Mouse (Mus musculus): ENCODE data around the gene Igsf21. TPM values are rescaled to one million over a fixed set of nuclear protein-coding genes. Genes with fewer than 3 reads are reported as not detected.

Igsf21 gene
- polyA plus RNA-seq, 1 experiment from 2014 or later = not detected

DNA sequence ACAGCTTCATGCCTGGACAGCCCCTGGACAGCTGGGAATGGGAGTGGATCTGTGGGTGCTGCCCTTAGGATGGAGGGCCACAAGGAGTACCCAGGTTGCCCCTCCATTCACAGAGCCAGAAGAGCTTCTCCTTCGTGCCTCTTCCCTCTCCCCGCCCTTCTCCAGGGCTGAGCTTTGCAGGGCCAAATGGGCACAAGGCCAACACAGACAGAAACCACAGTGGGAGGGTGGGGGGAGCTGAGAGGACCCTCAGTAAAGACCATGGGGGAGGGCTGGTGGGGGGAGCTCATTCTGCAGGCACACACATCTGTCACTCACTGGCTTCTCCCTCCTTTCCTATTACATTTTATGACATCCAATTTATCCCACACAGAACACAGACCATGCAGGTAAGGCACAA, 151.7 kb downstream of the Igsf21 start:
- Histone ChIP-seq H3K27me3 (ENCODE audit: insufficient read depth, low read length) (no peaks in the 10 kb centered on the region), H3K36me3 (replicated peaks; ENCODE audit: insufficient read depth, low read length) (no peaks in the 10 kb centered on the region), H3K4me1 (ENCODE audit: insufficient read depth) (no peaks in the 10 kb centered on the region), H3K9me3 (ENCODE audit: low read length) (no peaks in the 10 kb centered on the region), H3K4me3 (ENCODE audit: low read depth, low read length) (no peak overlapping the region), H3K27ac (ENCODE audit: low read depth) (no peak overlapping the region), H3K9ac (replicated peaks) (no peak overlapping the region), H3K4me2 (ENCODE audit: low read depth, low read length) (no peak overlapping the region)
- DNase-seq (no peak), ATAC-seq (no peak)
- 67% methylated on average over 2 of the region's 2 CpGs for WGBS (ENCODE audit: insufficient replicate concordance)
- no peak for TF ChIP-seq CTCF (IDR thresholded peaks at IDR 0.05; ENCODE audit: low read depth)
- TF ChIP-seq EP300 (IDR thresholded peaks at IDR 0.05; ENCODE audit: low read depth) = no peak

DNA sequence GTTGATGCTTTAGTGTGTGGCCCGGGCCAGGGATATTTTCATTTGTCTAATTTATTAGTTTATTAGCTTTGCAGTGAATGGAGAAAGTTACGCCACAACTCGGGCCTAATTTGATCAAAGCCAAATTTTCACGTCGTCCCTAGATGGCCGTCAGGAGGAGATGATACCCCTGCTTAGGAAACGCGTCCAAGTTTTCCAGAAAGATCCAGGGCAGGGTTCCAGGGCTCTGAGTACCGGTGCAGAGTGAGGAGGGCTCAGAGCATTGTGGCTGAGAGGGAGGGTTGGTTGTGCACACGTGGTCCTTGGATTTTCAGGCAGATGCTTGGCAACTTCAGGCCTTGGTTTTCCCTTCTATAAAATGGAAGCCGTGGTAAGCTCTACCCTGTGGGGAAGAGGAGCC, 154.2 kb downstream of the Igsf21 start:
- H3K9me3 ChIP-seq (ENCODE audit: low read length) = no peaks in the 10 kb centered on the region
- H3K36me3 ChIP-seq (replicated peaks; ENCODE audit: insufficient read depth, low read length) = no peaks in the 10 kb centered on the region
- no peaks in the 10 kb centered on the region for H3K4me1 ChIP-seq (ENCODE audit: insufficient read depth)
- no peak for ATAC-seq
- no peak overlapping the region for H3K4me3 ChIP-seq (ENCODE audit: low read depth, low read length)
- no peak overlapping the region for H3K9ac ChIP-seq (replicated peaks)
- no peak for DNase-seq
- no peak for TF ChIP-seq CTCF (IDR thresholded peaks at IDR 0.05; ENCODE audit: low read depth)
- no peak for TF ChIP-seq EP300 (IDR thresholded peaks at IDR 0.05; ENCODE audit: low read depth)
- no peak overlapping the region for H3K27ac ChIP-seq (ENCODE audit: low read depth)
- H3K4me2 ChIP-seq (ENCODE audit: low read depth, low read length) = no peak overlapping the region
- no peaks in the 10 kb centered on the region for H3K27me3 ChIP-seq (ENCODE audit: insufficient read depth, low read length)
- WGBS (ENCODE audit: insufficient replicate concordance) = 77% methylated on average over 11 of the region's 11 CpGs

DNA sequence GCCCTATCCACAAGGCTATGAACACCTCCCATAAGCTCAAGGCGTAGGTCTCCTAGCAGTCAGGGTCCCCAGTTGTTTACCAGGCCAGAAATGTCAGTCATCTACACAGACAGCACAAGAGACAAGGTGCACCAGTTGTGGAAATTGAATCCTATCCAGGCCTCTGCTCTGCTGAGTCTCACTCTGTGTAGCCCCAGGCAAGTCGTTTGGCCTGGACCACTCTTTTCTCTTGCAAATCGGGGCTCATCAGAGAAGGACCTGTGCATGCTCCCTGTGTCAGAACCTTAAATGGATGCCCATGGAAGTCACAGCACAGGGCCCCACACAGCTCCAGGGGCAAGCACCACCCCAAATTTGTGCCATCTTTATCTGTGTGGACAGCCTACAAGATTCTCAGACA, 154.9 kb downstream of the Igsf21 start:
- no peak overlapping the region for H3K9ac ChIP-seq (replicated peaks)
- H3K9me3 ChIP-seq (ENCODE audit: low read length) = no peaks in the 10 kb centered on the region
- DNase-seq (no peak), ATAC-seq (no peak)
- no peak overlapping the region for H3K4me3 ChIP-seq (ENCODE audit: low read depth, low read length)
- no peaks in the 10 kb centered on the region for H3K36me3 ChIP-seq (replicated peaks; ENCODE audit: insufficient read depth, low read length)
- no peaks in the 10 kb centered on the region for H3K27me3 ChIP-seq (ENCODE audit: insufficient read depth, low read length)
- H3K4me2 ChIP-seq (ENCODE audit: low read depth, low read length) = no peak overlapping the region
- H3K27ac ChIP-seq (ENCODE audit: low read depth) = no peak overlapping the region
- no peaks in the 10 kb centered on the region for H3K4me1 ChIP-seq (ENCODE audit: insufficient read depth)
- 67% methylated on average over 3 of the region's 3 CpGs for WGBS (ENCODE audit: insufficient replicate concordance)
- TF ChIP-seq CTCF (IDR thresholded peaks at IDR 0.05; ENCODE audit: low read depth) (no peak), EP300 (IDR thresholded peaks at IDR 0.05; ENCODE audit: low read depth) (no peak)

DNA sequence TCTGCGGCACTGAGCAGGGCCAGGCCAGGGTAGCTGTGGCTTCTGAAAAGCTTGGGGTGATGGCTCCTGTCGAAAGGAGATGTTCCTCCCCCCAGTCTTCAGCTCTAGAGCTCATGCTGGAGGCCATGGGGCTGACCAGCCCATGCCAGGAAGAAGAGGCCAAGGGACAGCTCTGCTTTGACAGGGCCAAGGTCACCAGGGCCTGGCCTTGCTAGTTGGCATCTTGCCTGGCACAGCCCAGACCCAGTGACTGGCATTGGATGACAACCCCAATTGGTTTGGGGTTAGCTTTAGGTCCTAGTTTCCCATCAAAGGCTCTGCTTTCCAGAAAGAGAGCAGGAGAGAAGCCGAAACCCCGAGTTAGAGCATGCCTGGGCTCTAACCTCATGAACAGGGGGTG, 156.9 kb downstream of the Igsf21 start:
- no peak overlapping the region for H3K27ac ChIP-seq (ENCODE audit: low read depth)
- TF ChIP-seq CTCF (IDR thresholded peaks at IDR 0.05; ENCODE audit: low read depth) (no peak), EP300 (IDR thresholded peaks at IDR 0.05; ENCODE audit: low read depth) (no peak)
- H3K4me3 ChIP-seq (ENCODE audit: low read depth, low read length) = no peak overlapping the region
- H3K36me3 ChIP-seq (replicated peaks; ENCODE audit: insufficient read depth, low read length) = no peaks in the 10 kb centered on the region
- no peaks in the 10 kb centered on the region for H3K9me3 ChIP-seq (ENCODE audit: low read length)
- DNase-seq (no peak), ATAC-seq (no peak)
- no peaks in the 10 kb centered on the region for H3K27me3 ChIP-seq (ENCODE audit: insufficient read depth, low read length)
- no peak overlapping the region for H3K4me2 ChIP-seq (ENCODE audit: low read depth, low read length)
- no peaks in the 10 kb centered on the region for H3K4me1 ChIP-seq (ENCODE audit: insufficient read depth)
- WGBS (ENCODE audit: insufficient replicate concordance) = 69% methylated on average over 4 of the region's 4 CpGs
- H3K9ac ChIP-seq (replicated peaks) = no peak overlapping the region

DNA sequence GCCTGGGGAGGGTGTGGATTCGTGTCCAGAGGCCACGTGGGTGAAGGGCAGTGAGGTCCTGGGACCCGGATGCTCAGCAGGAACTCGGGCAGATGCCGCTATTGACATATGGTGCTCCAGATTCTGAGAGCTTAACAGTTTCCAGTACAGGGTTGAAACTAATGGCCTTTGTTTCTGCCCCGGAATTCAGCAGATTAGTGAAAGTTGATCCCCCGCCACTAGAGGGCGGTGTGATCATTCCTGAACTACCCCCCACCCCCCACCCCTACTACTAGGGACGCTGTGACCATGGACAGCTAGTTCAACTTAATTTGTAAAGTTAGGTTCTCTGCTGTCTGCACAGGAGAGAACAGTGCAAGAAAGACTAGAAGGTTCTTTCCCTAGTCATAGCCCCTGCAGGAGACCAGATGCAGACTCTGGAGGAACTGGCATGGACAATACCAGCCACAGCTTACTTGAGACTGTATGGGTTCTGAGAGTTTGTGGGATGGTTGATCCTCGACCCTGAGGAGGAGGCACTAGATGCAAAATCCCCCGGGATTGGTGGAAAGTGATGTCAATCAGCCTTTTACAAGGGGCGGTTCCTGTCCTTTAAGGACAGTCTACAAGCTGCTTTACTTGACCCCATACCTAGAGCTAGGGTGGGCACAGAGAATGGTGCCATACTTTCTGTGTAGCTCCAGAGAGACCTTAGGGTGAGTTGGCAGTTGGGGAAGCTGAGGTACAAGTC, 157.7 kb downstream of the Igsf21 start:
- H3K4me1 ChIP-seq (ENCODE audit: insufficient read depth) = no peaks in the 10 kb centered on the region
- no peak overlapping the region for H3K4me2 ChIP-seq (ENCODE audit: low read depth, low read length)
- TF ChIP-seq EP300 (IDR thresholded peaks at IDR 0.05; ENCODE audit: low read depth) (no peak), CTCF (IDR thresholded peaks at IDR 0.05; ENCODE audit: low read depth) (peak; percentile 33; the same call in 1 of the 2 replicates)
- H3K9ac ChIP-seq (replicated peaks) = no peak overlapping the region
- WGBS (ENCODE audit: insufficient replicate concordance) = 73% methylated on average over 12 of the region's 12 CpGs
- no peak for ATAC-seq
- H3K9me3 ChIP-seq (ENCODE audit: low read length) = no peaks in the 10 kb centered on the region
- no peak for DNase-seq
- no peaks in the 10 kb centered on the region for H3K36me3 ChIP-seq (replicated peaks; ENCODE audit: insufficient read depth, low read length)
- H3K27me3 ChIP-seq (ENCODE audit: insufficient read depth, low read length) = no peaks in the 10 kb centered on the region
- H3K4me3 ChIP-seq (ENCODE audit: low read depth, low read length) = no peak overlapping the region
- no peak overlapping the region for H3K27ac ChIP-seq (ENCODE audit: low read depth)

DNA sequence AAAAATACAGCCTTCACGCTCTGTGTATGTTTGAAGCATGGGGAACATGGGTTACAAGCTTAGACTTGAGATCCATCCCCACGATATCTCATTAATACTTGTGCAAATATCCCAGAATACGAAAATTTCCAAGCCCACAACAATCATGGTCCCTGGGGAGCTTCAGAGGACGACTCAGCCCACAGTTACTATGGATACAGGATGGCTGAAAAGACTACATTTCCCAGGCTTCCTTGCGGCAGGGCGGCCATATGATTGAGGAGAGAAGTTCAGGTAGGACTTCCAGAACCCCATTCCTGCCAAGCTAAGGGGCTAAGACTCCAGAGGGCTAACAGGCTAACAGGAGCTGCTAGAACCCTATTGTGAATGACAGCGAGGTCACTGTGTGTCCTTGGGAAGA, 160.4 kb downstream of the Igsf21 start:
- Histone ChIP-seq H3K27me3 (ENCODE audit: insufficient read depth, low read length) (no peaks in the 10 kb centered on the region), H3K9me3 (ENCODE audit: low read length) (no peaks in the 10 kb centered on the region), H3K4me2 (ENCODE audit: low read depth, low read length) (no peak overlapping the region), H3K4me3 (ENCODE audit: low read depth, low read length) (no peak overlapping the region), H3K27ac (ENCODE audit: low read depth) (no peak overlapping the region), H3K4me1 (ENCODE audit: insufficient read depth) (no peaks in the 10 kb centered on the region), H3K9ac (replicated peaks) (no peak overlapping the region), H3K36me3 (replicated peaks; ENCODE audit: insufficient read depth, low read length) (no peaks in the 10 kb centered on the region)
- no peak for DNase-seq
- ATAC-seq = no peak
- WGBS (ENCODE audit: insufficient replicate concordance) = 58% methylated on average over 7 of the region's 7 CpGs
- no peak for TF ChIP-seq EP300 (IDR thresholded peaks at IDR 0.05; ENCODE audit: low read depth)
- TF ChIP-seq CTCF (IDR thresholded peaks at IDR 0.05; ENCODE audit: low read depth) = no peak
